Mouse (Mus musculus): ENCODE measurements around the gene Zbp1.

The Zbp1 gene

DNA sequence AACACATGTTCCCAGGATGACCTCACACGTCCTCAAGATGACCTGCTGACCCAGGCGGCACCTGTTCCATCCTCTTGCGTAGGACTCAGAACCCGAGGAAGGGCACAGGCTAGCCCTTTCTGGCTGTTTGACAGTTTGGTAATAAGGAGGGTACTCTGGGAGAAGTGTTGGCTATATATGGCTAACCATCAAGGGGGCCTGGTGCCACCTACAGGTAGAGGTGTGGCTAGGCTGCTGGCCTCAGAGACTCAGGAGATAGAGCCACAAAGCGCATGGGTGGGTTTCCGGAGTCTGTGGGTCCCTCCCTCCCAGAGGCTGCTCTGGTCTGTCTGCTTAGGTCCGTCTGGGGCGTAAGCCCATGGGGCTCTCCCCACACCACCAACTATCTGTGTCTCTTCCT lies 28.0 kb upstream of the Zbp1 start:
- DNase-seq: no peak

DNA sequence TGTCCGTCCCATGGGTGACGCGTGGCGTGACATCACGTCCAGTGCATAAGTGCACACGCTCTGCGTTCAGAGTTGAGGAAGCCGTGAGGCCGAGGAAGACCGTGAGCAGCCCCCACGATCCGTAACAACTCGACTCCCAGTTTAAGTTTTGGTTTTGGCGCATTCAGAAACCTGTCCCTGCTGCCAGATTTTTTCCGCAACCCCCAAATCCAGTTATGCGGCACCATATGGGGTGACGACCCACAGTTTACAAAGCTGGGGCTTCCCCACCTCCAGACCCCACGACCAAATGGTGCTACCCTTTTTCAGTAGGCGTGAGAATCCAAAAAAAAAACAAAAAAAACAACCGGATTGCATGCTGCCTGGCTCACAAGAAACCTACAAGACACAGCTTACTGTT lies 26.5 kb upstream of the Zbp1 start:
- no peak for DNase-seq

DNA sequence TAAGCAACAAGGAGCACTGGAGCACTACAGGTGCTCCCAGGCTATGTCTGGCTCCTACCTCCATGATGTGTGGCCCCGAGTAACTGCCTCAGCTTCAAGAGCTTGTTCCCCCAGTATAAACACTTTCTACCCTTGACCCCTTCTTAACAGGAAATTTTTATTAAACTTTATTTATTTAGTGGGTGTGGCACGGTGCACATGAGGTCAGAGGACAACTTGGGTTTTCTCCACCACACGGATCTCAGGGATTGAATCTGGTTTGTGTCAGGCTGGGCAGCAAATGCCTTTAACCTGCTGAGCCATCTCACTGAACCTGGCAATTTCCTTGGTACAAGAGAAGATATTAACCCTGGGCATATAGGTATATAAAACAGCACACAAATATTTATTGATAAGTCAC lies 25.4 kb upstream of the Zbp1 start:
- no peak for DNase-seq

DNA sequence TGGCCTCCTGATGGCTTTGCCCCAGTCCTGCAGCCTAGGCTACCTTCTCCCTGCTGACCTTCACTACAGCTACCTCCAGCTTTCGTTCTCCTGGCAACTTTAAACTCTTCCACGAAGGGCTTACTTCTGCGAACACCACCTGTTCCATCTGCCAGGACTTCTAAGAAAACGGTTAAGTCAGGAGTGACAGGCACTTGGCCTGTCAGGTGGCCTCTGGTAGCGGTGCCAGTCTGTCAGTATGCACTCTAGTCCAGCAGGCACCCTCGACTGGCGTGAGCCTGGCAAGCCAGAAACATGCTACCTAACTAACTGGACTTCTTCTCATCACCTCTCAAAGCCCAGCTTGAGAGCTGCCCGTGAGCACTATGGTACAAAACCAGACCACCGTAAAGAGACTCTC lies 24.9 kb upstream of the Zbp1 start:
- no peak for DNase-seq

DNA sequence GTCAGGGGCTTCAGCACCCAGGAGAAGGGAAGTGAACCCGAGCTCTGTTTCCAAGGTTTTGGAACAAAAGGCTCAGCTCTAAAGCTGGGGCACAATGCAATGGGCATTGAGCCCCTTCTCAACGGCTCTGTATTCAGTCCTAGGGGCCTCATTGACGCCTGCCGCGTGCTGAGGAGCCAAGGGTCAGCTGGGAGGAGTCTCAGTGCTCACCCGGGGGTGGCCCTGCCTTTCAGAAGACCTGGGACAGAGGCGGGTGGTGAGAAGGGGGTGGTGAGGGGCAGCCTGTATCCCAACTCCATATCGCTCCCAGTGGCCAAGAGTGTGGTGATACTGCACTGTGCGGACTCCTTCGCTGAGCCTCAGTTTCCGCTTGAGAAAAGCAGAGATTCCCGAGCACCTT lies 24.2 kb upstream of the Zbp1 start:
- no peak for DNase-seq

DNA sequence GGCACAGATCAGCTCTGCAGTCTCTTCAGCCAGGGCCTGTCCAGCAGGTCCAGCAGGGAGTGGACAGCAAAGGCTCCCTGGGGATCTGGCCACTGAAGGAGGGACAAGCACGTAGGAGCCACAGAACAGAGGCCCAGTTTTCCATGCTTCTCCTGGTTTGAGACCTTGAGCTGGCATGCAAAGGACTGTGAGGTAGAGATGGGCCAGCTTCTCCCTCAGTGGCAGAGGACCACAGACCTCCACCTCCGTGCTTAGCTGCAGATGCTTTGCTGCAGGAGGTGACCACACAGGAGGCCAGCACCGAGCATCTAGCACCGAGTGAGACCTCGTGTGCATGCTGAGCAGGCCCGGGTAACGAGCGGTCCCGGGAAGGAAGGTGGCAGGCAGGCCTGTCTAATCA lies 22.0 kb upstream of the Zbp1 start:
- DNase-seq: no peak

DNA sequence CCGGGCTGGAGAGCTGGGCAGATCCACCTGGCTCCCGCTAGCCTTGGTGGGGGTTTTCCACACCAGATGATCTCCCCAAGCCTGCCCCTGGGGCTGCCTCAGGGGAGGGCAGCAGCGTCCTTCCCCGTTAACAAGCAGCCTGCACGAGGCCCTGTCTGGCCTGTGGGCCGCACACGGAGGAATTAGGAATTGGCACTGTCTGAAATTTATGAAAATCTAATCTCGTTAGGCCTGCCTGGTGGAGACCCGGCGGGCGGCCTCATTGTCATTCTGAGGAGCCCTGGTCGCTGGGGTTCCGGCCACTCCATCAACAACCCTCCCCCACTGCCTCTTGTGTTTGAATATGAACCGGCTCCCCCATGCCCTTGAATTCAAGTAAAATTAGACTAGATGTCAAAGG lies 19.8 kb upstream of the Zbp1 start:
- DNase-seq: no peak

DNA sequence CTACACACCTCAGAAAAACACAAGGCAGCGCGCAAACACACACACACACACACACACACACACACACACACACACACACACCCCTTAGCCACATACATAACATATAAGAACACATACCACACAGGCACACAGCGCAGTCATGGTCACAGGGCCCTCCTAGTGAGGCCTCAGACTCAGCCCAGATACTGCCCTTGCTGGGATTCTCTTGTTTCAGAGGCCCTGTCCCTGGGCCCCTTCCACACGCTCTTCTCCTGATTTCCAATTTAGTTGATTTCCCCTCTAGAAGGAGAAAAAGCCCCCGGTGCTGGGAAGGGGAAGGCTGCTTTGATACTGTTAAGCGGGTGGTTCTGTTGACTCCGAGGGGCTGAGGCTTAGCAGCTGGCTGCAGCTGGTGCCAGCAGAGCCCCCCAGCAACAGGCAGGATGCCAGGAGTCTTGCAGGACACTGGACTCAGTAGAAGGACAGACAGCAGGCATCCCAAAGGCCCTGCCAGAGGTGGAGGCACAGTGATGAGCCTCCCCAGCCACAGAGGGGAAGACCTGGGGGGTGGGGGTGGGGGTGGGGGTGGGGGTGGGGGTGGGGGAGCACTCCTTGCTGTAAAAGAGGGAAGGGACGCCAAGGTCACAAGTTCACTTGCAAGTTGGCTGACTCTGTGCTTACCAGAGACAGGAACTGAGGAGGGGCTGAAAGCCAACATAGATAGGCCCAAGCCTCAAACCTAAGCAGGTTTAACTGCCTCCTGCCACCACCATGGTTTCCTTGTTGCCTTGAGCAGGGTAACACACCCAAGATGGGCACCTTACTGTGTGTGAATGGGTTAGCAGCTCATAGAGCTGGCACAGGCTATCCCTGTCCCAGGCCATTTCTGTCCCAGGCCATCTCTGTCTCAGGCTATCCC lies 17.0 kb upstream of the Zbp1 start:
- peak; percentile 77 to 80 for DNase-seq

DNA sequence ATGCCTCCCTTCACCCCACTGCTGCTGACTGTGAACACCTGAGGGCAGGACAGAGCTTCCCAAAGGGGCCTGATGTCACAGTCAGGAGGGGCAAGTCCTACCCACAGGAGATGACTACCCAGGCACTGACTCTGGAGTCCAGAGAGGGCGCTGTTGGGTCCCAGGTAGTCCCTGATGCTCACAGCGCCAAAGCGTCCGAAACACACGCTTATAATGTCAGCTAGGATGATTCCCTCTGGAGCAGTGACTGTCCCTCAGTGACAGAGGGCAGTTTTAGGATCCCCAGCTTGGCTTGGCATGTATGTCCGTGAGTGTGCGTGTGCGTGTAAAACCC lies 14.0 kb upstream of the Zbp1 start:
- peak in 1 of 2 experiments; percentile 41 for DNase-seq

DNA sequence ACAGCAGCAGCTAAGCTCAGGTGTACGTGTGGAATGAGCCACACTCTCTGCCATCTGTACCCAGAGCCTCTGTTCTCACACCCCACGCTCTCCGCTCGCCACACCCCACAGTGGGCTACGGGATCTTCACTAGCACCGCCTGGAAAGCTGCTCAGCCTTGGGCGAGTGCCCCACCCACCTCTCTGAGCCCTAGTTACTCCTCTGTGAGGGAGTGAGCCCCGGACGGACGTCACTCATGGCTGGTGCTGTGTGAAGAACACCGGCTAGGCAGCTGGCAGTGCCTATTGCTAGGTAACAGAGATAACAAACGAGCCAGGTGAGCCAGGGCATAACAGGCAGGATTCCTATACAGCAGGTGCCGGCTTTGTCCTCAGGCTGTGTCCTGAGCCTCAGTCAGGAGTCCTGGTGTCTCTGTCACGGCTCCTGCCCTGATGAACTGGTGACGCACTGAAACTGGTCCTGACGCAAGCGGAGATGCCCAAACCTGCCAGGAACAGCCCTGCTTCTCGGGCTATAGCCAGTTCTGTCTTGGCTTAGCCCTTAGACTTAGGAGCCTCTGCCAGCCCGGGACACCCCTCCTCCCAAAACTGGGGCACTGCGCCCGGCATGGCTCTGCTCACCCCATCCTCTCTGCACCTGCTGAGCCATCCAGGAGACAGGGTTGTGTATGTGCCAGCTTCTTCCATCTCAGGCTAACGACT lies 13.5 kb upstream of the Zbp1 start:
- DNase-seq: peak in 1 of 2 experiments; percentile 45

DNA sequence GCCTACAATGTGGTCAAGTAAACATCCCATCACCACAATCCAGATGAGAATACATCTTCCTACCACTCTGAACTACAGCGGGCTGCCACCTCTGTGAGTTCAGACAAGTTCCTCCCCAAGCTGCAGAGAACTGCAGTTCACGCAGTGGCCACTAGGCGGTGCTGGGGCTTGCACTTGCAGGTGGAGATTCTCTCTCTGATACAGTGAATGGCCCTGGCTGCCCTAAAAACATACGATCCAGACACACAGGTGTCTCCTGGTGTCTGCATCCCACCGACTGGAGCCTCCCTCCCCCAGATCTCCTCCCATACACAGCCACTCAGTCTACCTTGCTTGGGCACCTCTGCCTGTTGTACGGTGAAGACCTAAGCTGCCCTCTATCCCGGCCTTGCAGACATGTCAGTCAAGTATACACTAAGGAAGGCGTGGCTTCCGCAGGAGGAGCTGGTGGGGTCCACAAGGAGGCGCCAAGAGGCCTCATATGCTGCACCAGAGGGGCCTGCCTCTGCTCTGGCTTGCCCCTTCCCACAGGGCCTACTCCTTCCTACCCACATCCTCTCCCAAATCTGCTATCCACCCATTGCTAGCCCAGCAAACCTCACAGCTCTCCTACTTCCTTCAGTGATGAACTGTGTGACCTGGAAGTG lies 11.0 kb upstream of the Zbp1 start:
- DNase-seq: peak; percentile 97 to 98

DNA sequence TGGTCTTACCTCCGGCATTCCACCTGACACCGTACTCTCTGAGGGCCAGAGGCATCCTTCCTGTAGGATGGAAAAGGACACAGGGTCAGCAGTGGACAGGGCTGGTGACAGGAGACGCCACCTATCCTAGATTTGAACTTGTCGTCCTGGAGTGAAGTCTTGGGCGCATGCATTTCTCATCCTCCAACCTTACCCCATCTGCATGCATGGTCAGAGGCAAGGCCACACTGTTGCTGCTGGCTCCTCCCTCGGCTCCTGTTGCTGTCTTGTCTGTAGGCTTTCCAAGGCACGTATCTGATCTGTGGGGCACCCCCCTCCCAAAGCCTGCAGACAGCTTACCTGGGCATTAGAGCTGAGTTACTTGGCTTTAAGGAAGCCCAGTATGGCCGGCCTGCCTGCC lies 9.8 kb upstream of the Zbp1 start:
- no peak for DNase-seq

DNA sequence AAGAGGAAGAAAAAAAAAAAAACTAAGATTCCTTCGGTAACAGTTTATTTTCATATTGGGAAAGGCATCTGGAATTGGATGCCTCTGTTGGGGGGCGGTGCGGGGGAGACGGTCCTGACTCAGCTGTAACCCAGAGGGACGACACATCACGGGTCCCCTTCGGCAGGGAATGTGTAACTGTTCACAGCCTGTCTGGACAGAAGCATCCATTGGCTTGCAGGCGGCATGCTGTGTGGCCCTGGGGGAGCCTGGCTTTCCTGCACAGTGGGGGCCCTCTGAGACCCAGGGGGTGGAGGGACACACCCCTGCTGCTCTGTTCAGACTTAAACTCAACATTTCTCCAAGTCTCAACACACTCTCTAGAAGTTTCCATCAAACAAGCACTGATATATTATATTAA lies 8.1 kb upstream of the Zbp1 start:
- no peak for DNase-seq

DNA sequence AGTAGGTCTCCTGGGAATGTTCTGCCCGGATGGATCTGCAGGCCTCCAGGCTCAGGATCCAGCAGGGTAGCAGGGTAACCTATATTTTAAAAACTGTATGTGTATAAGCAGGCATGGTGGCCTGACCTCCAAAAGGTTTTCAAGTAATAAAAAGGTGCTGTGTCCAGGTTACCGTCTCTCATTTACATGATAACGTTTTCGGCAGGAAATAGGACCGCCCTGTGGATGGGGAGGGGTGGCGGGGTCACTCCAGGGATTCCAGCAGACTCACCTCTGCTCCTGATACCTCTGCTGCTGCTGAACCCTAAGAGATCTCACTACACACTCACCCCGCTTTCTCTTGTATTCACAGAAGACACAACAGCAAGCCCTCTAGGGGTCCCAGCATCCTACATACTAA lies 7.2 kb upstream of the Zbp1 start:
- DNase-seq: no peak

DNA sequence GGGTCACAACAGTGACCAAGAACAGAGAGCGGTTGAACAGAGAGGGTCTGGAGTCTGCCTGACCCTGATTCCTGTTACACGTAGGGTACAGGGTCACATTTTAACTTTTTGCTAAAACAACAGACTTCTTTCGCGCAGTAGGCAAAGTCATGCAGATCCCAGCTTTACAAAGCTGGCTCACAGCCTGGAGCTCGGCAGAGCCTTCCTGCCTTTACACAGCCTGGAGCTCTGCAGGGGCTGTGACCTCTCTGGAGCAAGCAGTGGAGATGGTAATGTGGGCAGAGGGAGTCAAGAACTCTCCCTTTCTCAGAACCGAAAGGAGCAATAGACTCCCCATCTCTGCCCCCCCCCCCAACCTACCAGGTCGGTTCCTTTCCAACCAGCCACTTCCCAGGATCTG lies 6.1 kb upstream of the Zbp1 start:
- DNase-seq: no peak

DNA sequence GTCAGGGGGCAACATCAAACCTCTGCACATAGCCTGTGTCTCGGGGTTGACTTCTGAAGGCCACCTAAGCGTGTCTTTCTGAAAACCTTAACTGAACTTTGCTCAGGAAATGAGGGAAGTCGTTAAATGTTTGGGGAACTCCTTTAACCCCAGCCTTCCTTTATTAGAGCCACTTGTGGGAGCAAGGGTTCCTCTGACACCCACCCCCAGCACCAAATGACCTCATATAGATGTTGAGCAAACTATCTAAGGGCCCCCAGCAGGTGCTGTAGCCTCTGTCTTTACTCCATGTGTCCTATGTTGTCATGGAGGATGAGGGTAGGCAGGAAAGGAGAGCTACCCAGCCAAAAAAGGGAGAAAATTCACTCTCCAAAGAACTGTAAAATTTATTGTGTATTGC lies 5.4 kb upstream of the Zbp1 start:
- no peak for DNase-seq

DNA sequence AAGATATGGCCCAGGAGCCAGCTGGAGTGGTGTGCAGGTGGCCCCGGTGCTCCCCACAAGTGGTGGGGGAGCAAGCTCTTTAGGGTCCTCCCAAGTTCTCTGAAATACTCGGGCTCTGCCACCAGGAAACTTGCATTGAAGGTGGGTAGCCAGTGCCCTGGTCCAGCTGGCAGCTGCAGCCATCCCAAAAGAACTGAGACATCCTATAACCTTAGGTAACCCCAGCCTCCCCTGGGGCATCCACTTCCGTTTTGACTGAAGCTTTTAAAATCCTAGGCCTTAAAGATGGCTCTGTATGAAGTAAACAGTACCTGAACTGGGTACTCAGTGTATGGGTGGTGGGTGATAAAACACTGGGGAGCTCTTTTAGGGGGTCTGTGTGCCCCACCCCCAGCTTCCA lies 4.8 kb upstream of the Zbp1 start:
- DNase-seq: no peak

DNA sequence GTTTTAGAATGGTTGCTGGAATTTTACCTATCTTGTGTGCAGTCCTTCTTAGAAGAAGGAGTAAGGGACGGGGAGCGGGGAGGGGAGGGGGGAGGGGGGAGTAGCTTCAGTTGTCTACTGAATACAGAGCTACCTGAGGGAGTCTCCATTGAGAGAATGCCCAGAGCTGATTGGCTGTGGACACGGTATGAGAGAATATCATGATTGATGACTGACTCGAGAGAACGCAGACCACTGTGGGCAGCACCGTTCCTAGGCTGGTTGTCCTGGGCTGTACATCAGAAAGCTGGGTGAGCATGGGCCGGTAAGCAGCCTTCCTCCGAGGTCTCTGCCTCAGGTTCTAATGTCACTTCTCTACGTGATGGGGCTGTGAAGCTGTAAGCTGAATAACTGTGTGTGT lies 2.0 kb upstream of the Zbp1 start:
- DNase-seq: peak in 1 of 2 experiments; percentile 0

DNA sequence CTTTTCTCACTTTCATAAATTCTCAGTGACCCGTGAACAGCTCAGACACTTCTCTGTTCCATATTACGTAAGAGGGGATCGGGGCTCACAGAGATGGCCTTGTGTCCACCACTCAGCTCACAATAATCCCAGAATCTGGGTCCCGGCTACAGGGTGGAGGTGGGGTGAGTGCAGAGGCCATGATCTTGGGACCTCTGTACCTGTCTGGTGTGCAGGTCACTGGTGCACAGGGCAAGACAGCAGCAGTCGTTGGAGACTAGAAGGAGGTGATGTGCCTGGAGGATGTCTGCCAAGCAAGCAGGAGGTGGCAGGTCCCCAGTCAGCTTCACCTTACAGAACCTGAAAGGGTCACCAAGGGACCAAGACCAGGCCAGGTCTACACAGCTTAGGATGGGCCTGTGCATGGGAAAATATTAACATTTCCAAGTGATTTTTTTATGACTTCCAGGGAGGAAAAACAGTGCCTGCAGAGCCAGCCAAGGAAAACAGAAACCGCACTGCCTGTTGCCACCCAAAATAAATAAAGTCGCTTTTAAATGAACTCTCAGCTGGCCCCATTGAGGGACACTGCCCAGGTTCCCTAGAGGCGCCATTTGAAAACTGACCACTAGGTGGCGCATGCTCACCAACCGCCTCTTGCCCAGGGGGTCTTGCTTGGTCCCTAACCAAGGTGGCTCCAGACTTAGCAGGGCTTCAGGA lies 682 bp upstream of the Zbp1 start:
- peak; percentile 64 to 70 for DNase-seq

DNA sequence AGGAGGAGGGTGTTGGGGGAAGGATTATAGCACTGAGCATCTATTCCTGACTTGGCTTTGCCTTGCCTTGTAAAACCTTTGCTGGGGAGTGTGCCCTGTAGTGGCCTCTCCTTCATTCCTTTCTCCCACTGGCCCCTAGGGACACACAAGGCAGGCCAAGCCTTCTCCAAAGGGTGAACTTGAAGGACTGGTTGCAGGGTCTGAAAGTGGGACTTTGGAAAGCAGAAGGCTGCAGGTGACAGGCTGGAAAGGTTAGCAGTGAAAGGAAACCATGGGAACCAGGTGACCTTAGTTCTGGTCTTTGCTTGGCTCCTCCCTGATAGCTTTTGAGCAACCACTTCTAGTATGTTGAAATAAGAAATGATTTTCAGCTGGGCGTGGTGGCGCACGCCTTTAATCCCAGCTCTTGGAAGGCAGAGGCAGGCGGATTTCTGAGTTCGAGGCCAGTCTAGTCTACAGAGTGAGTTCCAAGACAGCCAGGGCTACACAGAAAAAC lies 912 bp downstream of the Zbp1 start:
- peak in 1 of 2 experiments; percentile 2 for DNase-seq

DNA sequence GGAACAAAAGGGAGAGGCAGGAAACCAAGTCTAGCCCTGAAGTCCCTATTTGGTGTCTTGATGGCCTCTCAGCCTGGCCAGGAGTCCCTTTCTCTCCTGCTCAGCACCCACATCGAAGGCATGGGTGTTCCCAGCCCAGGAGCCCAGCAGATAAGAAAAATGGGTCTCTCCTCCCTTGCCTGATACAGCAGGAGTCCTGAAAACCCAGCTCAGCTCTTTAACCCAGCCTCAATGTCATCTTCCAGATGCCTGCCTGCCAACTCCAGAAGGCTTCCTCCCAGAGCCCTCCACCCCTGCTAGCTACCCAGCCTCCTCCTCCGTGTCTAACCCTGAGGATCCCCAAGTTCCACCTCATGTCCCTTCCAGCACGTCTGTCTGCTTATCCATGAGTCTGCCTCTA lies 1.5 kb downstream of the Zbp1 start:
- no peak for DNase-seq

DNA sequence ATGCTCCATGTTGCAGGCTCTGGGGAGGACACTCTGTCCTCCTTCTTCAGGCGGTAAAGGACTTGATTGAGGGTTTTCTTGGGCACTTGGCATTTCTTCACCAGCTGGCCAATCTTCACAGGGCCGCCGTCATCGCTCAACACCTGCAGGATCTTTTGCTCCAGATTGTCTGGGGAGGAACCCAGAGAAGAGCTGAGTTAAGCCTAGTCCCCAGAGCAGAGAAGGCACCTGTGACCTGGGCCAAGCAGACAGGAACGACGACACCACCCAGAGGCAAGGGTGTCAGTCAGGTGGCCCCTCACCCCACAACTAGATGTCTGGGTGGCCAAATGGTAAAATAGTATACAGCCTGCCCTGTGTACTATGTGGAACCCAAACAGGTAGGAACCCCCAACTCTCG lies 1.9 kb downstream of the Zbp1 start:
- peak in 1 of 2 experiments; percentile 1 for DNase-seq

DNA sequence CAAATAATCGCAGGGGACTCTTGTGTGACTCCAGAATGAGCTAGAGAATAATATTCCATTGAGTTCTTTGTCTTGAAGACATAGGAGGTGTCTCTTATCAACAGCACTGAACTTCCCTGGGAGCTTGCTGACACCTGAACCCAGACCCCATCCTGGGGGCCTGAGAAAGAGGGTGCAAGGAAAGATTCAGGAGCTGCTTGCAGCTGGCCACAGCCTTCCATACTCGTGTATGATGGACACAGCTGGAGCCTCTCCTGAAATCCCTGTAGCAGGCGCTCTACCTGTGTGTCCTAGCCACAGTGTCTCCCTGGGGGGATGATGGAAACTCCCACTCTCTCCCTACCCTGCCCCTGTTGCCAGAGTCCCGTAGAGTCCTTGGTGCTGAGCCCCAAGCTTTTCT lies 6.5 kb downstream of the Zbp1 start:
- peak in 1 of 2 experiments; percentile 0 for DNase-seq
